Mouse (Mus musculus) adrenal gland, adult 2 months (tissue): ENCODE data around the gene Slc26a9. TPM values are rescaled to one million over a fixed set of nuclear protein-coding genes. Genes with fewer than 3 reads are reported as not detected.

Source experiments
- polyA plus RNA-seq: library from polyadenylated mRNA; depleted of rRNA; stranded (reverse); fragments of >200 nt; gene quantifications from 2 replicates; pipeline ENCODE4 v1.2.3, GENCODE M21; 2012; rRNA removed
- total RNA-seq, 2 experiments: library from RNA; stranded (reverse); gene quantifications; 2 replicates each; pipeline ENCODE4 v1.2.3; 2021

The Slc26a9 gene
- total and polyA plus RNA-seq, 3 experiments: 0.12 to 0.18 TPM; not detected in 1

Other genes with a start within 250 kb of the Slc26a9 start
- gene Srgap2, start 216.7 kb upstream of the Slc26a9 start, total RNA-seq: 10 to 100 TPM; 21.8 to 22.2 TPM
- gene Srgap2, start 216.7 kb upstream of the Slc26a9 start, polyA plus RNA-seq: 13.9 and 15.2 TPM in 2 replicates
- under 1 TPM; 0.79 to 0.92 TPM for gene Fam72a, start 216.1 kb upstream of the Slc26a9 start, total RNA-seq
- 0.07 and 0.16 TPM in 2 replicates for gene Fam72a, start 216.1 kb upstream of the Slc26a9 start, polyA plus RNA-seq
- gene Avpr1b, start 144.8 kb upstream of the Slc26a9 start, total RNA-seq: not detected
- not detected in 2 replicates for gene Avpr1b, start 144.8 kb upstream of the Slc26a9 start, polyA plus RNA-seq
- gene Ctse, start 105.7 kb upstream of the Slc26a9 start, total RNA-seq: under 1 TPM; 0.48 to 0.63 TPM
- 0.28 and 0.55 TPM in 2 replicates for gene Ctse, start 105.7 kb upstream of the Slc26a9 start, polyA plus RNA-seq
- 10 to 100 TPM in 1 of 2 experiments, 1 to 10 TPM in 1; 3.7 to 13.4 TPM for gene Rab7b, start 55.3 kb upstream of the Slc26a9 start, total RNA-seq
- gene Rab7b, start 55.3 kb upstream of the Slc26a9 start, polyA plus RNA-seq: 2.8 and 2.9 TPM in 2 replicates
- gene Pm20d1, start 53.4 kb downstream of the Slc26a9 start, total RNA-seq: 10 to 100 TPM in 1 of 2 experiments, 1 to 10 TPM in 1; 6.6 to 20.6 TPM
- 4.2 and 5.7 TPM in 2 replicates for gene Pm20d1, start 53.4 kb downstream of the Slc26a9 start, polyA plus RNA-seq
- gene Slc41a1, start 83.5 kb downstream of the Slc26a9 start, total RNA-seq: 10 to 100 TPM; 48.8 to 49.6 TPM
- gene Slc41a1, start 83.5 kb downstream of the Slc26a9 start, polyA plus RNA-seq: 94.1 and 107 TPM in 2 replicates
- 10 to 100 TPM; 15.1 to 28.7 TPM for gene Rab29, start 123.2 kb downstream of the Slc26a9 start, total RNA-seq
- gene Rab29, start 123.2 kb downstream of the Slc26a9 start, polyA plus RNA-seq: 18.7 and 24.3 TPM in 2 replicates
- gene Nucks1, start 166.5 kb downstream of the Slc26a9 start, total RNA-seq: 100 to 1,000 TPM; 111 to 139 TPM
- gene Nucks1, start 166.5 kb downstream of the Slc26a9 start, polyA plus RNA-seq: 3.2 and 4.2 TPM in 2 replicates
- 10 to 100 TPM; 15.5 to 25.5 TPM for gene Slc45a3, start 218.9 kb downstream of the Slc26a9 start, total RNA-seq
- 23.7 and 35.0 TPM in 2 replicates for gene Slc45a3, start 218.9 kb downstream of the Slc26a9 start, polyA plus RNA-seq